Mouse (Mus musculus): ENCODE measurements around the gene Hdc. TPM values are rescaled to one million over a fixed set of nuclear protein-coding genes. Genes with fewer than 3 reads are reported as not detected.

Hdc gene
- polyA plus RNA-seq, 1 experiment from 2014 or later, result 1.4 TPM

GRCm38 (mm10) chr2:126551896-126552295 is 67.2 kb downstream of the Hdc start:
- Histone ChIP-seq H3K4me2 (no peak overlapping the region), H3K4me1 (ENCODE audit: insufficient read depth) (no peaks in the 10 kb centered on the region), H3K36me3 (ENCODE audit: insufficient read depth) (no peaks in the 10 kb centered on the region), H3K4me3 (ENCODE audit: low read depth, low read length) (no peak overlapping the region), H3K27me3 (ENCODE audit: insufficient read depth, low read length) (peaks cover 42% of the 10 kb centered on the region), H3K27ac (ENCODE audit: low read depth) (no peak overlapping the region), H3K9me3 (ENCODE audit: low read depth, low read length) (no peaks in the 10 kb centered on the region), H3K9ac (no peak overlapping the region)
- 29% methylated on average over 5 of the region's 5 CpGs for WGBS
- TF ChIP-seq CTCF (IDR thresholded peaks at IDR 0.05; ENCODE audit: low read depth), result no peak
- ATAC-seq (ENCODE audit: insufficient read depth) (no peak), DNase-seq (no peak)

- Histone ChIP-seq H3K4me3 (ENCODE audit: low read depth, low read length) (no peak overlapping the region), H3K36me3 (ENCODE audit: insufficient read depth) (no peaks in the 10 kb centered on the region), H3K27ac (ENCODE audit: low read depth) (no peak overlapping the region), H3K9ac (no peak overlapping the region), H3K4me2 (no peak overlapping the region), H3K27me3 (ENCODE audit: insufficient read depth, low read length) (peaks cover 42% of the 10 kb centered on the region), H3K9me3 (ENCODE audit: low read depth, low read length) (no peaks in the 10 kb centered on the region), H3K4me1 (ENCODE audit: insufficient read depth) (no peaks in the 10 kb centered on the region)
- WGBS, result 79% methylated on average over 8 of the region's 8 CpGs
- no peak for DNase-seq
- ATAC-seq (ENCODE audit: insufficient read depth), result no peak
- TF ChIP-seq CTCF (IDR thresholded peaks at IDR 0.05; ENCODE audit: low read depth), result no peak
Observed at GRCm38 (mm10) chr2:126551244-126551890, 67.7 kb downstream of the Hdc start.

GRCm38 (mm10) chr2:126549681-126550080 is 69.4 kb downstream of the Hdc start:
- Histone ChIP-seq H3K9ac (no peak overlapping the region), H3K9me3 (ENCODE audit: low read depth, low read length) (no peaks in the 10 kb centered on the region), H3K36me3 (ENCODE audit: insufficient read depth) (no peaks in the 10 kb centered on the region), H3K4me2 (no peak overlapping the region), H3K27ac (ENCODE audit: low read depth) (no peak overlapping the region), H3K4me3 (ENCODE audit: low read depth, low read length) (no peak overlapping the region), H3K4me1 (ENCODE audit: insufficient read depth) (no peaks in the 10 kb centered on the region), H3K27me3 (ENCODE audit: insufficient read depth, low read length) (peaks cover 39% of the 10 kb centered on the region)
- TF ChIP-seq CTCF (IDR thresholded peaks at IDR 0.05; ENCODE audit: low read depth), result no peak
- DNase-seq, result no peak
- ATAC-seq (ENCODE audit: insufficient read depth), result no peak
- 60% methylated on average over 7 of the region's 7 CpGs for WGBS

- Histone ChIP-seq H3K27me3 (ENCODE audit: insufficient read depth, low read length) (peaks cover 6% of the 10 kb centered on the region; the same call in 1 of the 2 replicates), H3K4me1 (ENCODE audit: insufficient read depth) (no peaks in the 10 kb centered on the region), H3K27ac (ENCODE audit: low read depth) (no peak overlapping the region), H3K4me3 (ENCODE audit: low read depth, low read length) (no peak overlapping the region), H3K9me3 (ENCODE audit: low read depth, low read length) (no peaks in the 10 kb centered on the region), H3K4me2 (no peak overlapping the region), H3K36me3 (ENCODE audit: insufficient read depth) (no peaks in the 10 kb centered on the region), H3K9ac (no peak overlapping the region)
- no peak for TF ChIP-seq CTCF (IDR thresholded peaks at IDR 0.05; ENCODE audit: low read depth)
- DNase-seq (no peak), ATAC-seq (ENCODE audit: insufficient read depth) (no peak)
- WGBS, result 66% methylated on average over 3 of the region's 3 CpGs
Observed at GRCm38 (mm10) chr2:126546392-126546791, 72.7 kb downstream of the Hdc start.

- H3K9me3 ChIP-seq (ENCODE audit: low read depth, low read length), result no peaks in the 10 kb centered on the region
- DNase-seq, result no peak
- no peaks in the 10 kb centered on the region for H3K4me1 ChIP-seq (ENCODE audit: insufficient read depth)
- no peak for TF ChIP-seq CTCF (IDR thresholded peaks at IDR 0.05; ENCODE audit: low read depth)
- H3K4me2 ChIP-seq, result no peak overlapping the region
- no peak overlapping the region for H3K9ac ChIP-seq
- WGBS, result 57% methylated on average over 5 of the region's 5 CpGs
- no peaks in the 10 kb centered on the region for H3K27me3 ChIP-seq (ENCODE audit: insufficient read depth, low read length)
- no peak for ATAC-seq (ENCODE audit: insufficient read depth)
- no peaks in the 10 kb centered on the region for H3K36me3 ChIP-seq (ENCODE audit: insufficient read depth)
- no peak overlapping the region for H3K27ac ChIP-seq (ENCODE audit: low read depth)
- H3K4me3 ChIP-seq (ENCODE audit: low read depth, low read length), result no peak overlapping the region
Observed at GRCm38 (mm10) chr2:126545297-126545696, 73.8 kb downstream of the Hdc start.

Other genes starting within 250 kb of the Hdc start
- gene Atp8b4, start 118.6 kb downstream of the Hdc start, polyA plus RNA-seq (2014; fragmentation: Nextera tagmentation; extraction: Ambion mirVana), result 0.39 and 0.50 TPM in 2 replicates
- 1.3 TPM in 2 replicates for gene Slc27a2, start 66.9 kb downstream of the Hdc start, polyA plus RNA-seq (2014; fragmentation: Nextera tagmentation; extraction: Ambion mirVana)
- 66.3 and 68.3 TPM in 2 replicates for gene Gabpb1, start 57.0 kb upstream of the Hdc start, polyA plus RNA-seq (2014; fragmentation: Nextera tagmentation; extraction: Ambion mirVana)
- 43.8 and 44.6 TPM in 2 replicates for gene Usp8, start 88.0 kb upstream of the Hdc start, polyA plus RNA-seq (2014; fragmentation: Nextera tagmentation; extraction: Ambion mirVana)
- gene Usp50, start 164.2 kb upstream of the Hdc start, polyA plus RNA-seq (2014; fragmentation: Nextera tagmentation; extraction: Ambion mirVana), result 3.6 and 4.1 TPM in 2 replicates

Data from lung, embryonic 14.5 days (tissue).